Mouse (Mus musculus): ENCODE measurements around the gene Eps8.

Gene Eps8

GRCm38 (mm10) chr6:137664936-137665335 is 10.3 kb upstream of the Eps8 start:
- no peak for DNase-seq (ENCODE audit: low read depth, low spot score)

GRCm38 (mm10) chr6:137661583-137662365 is 7.1 kb upstream of the Eps8 start:
- DNase-seq (ENCODE audit: low read depth, low spot score): no peak

- DNase-seq (ENCODE audit: low read depth, low spot score): no peak
Observed at GRCm38 (mm10) chr6:137658426-137659088, 3.9 kb upstream of the Eps8 start.

DNA sequence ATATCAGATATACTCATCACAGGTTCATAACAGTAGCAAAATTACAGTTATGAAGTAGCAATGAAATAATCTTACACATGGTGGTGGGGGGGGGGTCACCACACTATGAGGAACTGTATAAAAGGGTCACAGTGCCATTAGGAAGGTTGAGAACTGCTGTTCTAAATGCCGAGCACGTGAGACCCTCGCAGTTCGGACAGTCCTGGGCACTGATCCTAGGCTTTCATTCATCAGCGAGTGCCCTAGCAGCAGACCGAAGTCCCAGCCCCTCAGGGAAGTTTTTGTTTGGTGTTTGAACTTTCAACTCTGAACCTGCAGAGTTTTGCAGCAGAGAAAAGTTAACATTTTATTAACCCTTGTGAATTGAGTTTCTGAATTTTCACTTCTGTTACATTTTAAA is 2.5 kb upstream of the Eps8 start:
- DNase-seq (ENCODE audit: low read depth, low spot score): no peak

GRCm38 (mm10) chr6:137649528-137649927 is 5.1 kb downstream of the Eps8 start:
- no peak for DNase-seq (ENCODE audit: low read depth, low spot score)

DNA sequence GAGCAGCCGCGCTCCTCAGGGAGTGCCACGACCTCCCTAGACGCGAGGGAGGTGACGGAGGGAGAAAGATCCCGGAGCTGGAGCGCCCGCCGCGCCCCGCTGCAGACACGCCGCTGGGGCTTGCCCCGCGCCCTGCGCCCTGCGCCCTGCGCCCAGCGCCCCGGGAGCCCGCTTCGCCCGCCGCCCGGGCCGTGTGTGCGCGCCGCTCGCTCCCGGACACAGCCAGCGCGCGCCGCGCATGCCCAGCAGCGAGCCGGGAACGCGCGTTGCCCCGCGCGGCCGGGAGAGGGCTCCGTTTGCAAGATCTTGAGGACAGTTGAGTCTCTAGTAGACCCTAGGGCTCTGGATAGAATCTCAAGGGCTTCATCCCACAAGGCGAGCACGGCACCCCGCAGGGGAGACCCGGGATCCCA is 5.6 kb downstream of the Eps8 start:
- DNase-seq (ENCODE audit: low read depth, low spot score): peak; percentile 72

GRCm38 (mm10) chr6:137648110-137649067 is 6.3 kb downstream of the Eps8 start:
- DNase-seq (ENCODE audit: low read depth, low spot score): no peak

DNA sequence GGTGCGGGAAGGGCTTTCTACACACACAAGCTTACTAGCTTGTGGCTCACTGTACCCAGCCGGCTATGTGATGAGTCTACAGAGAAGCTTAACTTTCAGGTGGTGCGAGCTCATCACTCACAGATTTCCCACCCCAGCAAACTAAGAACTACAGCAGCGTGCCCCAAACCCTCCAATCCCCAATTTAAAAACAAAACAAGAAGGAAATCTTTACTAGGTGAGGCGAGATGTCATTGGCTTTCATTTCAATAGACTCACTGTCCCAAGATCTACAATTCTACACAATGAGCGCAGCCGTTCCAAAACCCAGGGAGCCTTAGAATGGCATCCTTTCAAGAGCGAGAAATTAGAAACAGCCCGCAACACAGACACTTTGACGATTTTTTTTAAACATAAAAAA is 7.0 kb downstream of the Eps8 start:
- no peak for DNase-seq (ENCODE audit: low read depth, low spot score)

DNA sequence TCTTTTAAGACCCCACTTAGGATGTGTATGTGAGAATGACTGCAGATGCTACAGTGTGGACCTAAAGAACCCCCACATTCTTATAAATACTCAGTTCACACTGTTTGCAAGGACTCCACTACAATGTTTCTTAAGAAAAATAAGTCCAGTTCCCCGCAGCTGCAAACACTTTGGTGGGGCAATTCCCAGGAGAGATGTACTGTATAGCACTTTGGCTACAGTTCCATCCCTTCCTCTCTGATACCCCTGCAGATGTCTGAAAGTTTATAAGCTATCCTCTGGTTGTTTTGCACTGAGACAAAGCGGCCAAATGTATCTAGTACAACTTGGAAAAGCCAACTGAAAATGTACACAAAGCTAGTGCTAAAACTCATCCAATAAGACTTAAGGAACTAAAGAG is 8.0 kb downstream of the Eps8 start:
- DNase-seq (ENCODE audit: low read depth, low spot score): no peak

- DNase-seq (ENCODE audit: low read depth, low spot score): no peak
Observed at GRCm38 (mm10) chr6:137644893-137645292, 9.8 kb downstream of the Eps8 start.

DNA sequence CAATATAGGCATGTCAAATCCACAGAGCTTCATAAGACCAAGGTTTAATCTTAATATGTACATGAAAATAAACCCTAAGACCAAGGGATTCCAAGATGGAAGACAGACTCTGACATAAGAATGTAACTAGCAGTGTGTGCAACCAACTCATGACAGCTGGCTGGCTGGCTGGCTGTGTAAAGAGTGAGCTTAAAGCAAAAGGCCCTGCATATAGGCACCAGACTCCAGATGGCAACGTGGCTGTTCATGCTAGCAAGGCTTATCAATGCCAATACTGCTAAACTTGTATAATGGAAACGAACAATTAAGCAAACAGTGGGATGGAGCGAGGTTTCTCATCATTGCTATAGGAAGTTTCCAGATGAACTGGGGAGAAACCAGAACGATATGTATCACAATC is 10.9 kb downstream of the Eps8 start:
- no peak for DNase-seq (ENCODE audit: low read depth, low spot score)

DNA sequence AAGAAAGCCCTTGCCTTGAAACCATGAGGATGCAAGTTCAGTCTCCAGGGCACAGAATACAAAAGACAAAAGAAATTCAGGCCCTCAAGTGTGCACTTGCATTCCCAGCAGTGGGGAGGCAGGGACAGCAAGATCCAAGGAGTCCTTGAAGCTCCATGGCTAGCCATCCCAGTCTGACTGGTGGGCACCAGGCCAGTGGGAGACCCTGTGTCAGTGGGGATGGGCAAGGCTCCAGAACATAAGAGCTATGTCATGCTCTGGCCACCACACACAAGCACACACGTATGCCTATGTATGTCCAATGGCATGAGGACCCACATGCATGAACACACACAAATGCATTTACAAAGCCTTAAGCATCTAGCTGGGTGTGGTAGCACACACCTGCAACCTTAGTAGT is 13.0 kb downstream of the Eps8 start:
- DNase-seq (ENCODE audit: low read depth, low spot score): no peak

DNA sequence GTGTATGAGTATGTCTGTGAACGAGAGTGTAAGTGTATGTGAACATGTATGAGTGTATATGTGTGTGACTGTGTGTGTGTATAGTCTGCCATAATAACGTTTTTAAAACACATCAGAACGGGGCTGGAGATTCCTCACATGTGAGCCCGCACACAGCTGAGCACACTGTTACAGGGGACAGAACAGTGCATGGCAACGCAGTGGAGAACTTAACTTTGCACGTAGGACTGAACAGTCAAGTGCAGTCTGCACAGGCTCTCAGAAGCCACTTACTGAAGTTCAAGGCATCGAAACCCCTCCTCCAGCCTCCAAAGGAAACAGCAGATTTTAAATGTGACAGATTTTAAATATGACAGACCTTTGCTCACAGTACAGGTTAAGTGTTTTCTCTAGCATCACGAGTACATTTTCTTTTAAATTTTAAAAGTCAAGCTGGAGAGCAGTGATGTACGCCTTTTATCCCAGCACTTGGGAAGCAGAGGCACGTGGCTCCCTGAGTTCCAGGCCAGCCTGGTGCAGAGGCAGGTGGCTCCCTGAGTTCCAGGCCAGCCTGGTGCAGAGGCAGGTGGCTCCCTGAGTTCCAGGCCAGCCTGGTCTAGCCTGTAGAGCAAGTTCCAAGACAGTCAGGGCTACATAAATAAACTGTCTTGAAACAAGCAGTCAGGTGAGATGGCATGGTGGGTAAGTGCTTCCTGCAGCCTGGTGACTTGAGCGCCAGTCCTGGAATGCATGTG is 15.7 kb downstream of the Eps8 start:
- DNase-seq (ENCODE audit: low read depth, low spot score): no peak

- no peak for DNase-seq (ENCODE audit: low read depth, low spot score)
Observed at GRCm38 (mm10) chr6:137637443-137637842, 17.2 kb downstream of the Eps8 start.

DNA sequence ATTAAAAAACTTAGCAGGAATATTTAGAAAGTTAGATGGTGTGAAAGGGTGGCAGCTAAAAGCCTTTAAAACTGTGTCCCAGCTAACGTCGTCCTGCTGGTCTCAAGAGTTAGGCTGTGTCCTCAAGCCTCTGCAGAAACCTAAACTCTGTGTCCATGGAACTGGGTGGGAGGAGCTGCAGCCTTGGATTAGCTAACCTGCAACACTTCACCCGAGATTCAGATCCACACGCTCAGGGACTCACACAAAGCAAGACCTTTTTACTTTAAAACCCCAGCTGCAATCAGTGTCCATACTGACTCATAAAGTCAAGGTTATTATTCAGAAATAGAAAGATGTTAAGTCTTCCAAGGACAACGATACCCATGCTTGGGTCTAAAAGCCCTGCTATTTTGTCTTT is 18.5 kb downstream of the Eps8 start:
- no peak for DNase-seq (ENCODE audit: low read depth, low spot score)

GRCm38 (mm10) chr6:137633626-137634025 is 21.1 kb downstream of the Eps8 start:
- DNase-seq (ENCODE audit: low read depth, low spot score): peak; percentile 55

GRCm38 (mm10) chr6:137633121-137633520 is 21.6 kb downstream of the Eps8 start:
- DNase-seq (ENCODE audit: low read depth, low spot score): no peak

GRCm38 (mm10) chr6:137630387-137630786 is 24.3 kb downstream of the Eps8 start:
- DNase-seq (ENCODE audit: low read depth, low spot score): no peak

- no peak for DNase-seq (ENCODE audit: low read depth, low spot score)
Observed at GRCm38 (mm10) chr6:137629603-137630231, 25.0 kb downstream of the Eps8 start.

- no peak for DNase-seq (ENCODE audit: low read depth, low spot score)
Observed at GRCm38 (mm10) chr6:137628715-137629114, 26.0 kb downstream of the Eps8 start.

DNA sequence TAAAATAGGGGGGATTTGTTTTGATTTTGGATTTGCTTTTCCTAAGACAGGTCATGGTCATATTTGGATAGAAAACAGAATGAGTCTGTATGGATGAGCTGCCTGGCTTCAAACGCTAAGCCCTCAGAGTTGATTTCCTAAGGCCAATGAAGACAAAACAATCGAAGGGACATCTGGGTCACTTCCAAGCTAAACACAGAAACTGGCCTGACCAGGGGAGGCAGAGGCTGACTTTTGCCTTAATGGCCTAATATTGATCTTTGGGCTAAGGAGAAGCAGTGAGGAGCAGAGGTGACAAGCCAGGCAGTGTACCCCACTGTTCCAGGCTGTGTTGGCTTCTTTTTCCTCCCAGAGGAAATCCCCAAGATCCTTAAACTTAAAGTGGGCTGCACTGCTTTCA is 33.7 kb downstream of the Eps8 start:
- no peak for DNase-seq (ENCODE audit: low read depth, low spot score)

Data from forelimb bud, embryonic 11.5 days (tissue).